Mouse (Mus musculus): ENCODE results near the gene Klhl10. TPM values are rescaled to one million over a fixed set of nuclear protein-coding genes. Genes with fewer than 3 reads are reported as not detected.

The Klhl10 gene
- polyA plus RNA-seq, 1 experiment, result 0.52 TPM

GRCm38 (mm10) chr11:100501321-100501720 lies 59.6 kb downstream of the Klhl10 start:
- no peak for TF ChIP-seq POLR2A (IDR thresholded peaks at IDR 0.05; ENCODE audit: extremely low read depth, insufficient read depth, low read length)
- TF ChIP-seq CTCF (IDR thresholded peaks at IDR 0.05; ENCODE audit: extremely low read depth, insufficient read depth, low read length), result no peak
- no peak overlapping the region for H3K27ac ChIP-seq (ENCODE audit: insufficient read depth, low read length)
- H3K4me3 ChIP-seq (ENCODE audit: insufficient read depth, low read length), result no peak overlapping the region
- no peaks in the 10 kb centered on the region for H3K4me1 ChIP-seq (ENCODE audit: control insufficient read depth, insufficient read depth, low read length)

- Histone ChIP-seq H3K4me3 (ENCODE audit: insufficient read depth, low read length) (no peak overlapping the region), H3K4me1 (ENCODE audit: control insufficient read depth, insufficient read depth, low read length) (no peaks in the 10 kb centered on the region), H3K27ac (ENCODE audit: insufficient read depth, low read length) (no peak overlapping the region)
- TF ChIP-seq POLR2A (IDR thresholded peaks at IDR 0.05; ENCODE audit: extremely low read depth, insufficient read depth, low read length) (no peak), CTCF (IDR thresholded peaks at IDR 0.05; ENCODE audit: extremely low read depth, insufficient read depth, low read length) (no peak)
Observed at GRCm38 (mm10) chr11:100504990-100505660, 63.4 kb downstream of the Klhl10 start.

DNA sequence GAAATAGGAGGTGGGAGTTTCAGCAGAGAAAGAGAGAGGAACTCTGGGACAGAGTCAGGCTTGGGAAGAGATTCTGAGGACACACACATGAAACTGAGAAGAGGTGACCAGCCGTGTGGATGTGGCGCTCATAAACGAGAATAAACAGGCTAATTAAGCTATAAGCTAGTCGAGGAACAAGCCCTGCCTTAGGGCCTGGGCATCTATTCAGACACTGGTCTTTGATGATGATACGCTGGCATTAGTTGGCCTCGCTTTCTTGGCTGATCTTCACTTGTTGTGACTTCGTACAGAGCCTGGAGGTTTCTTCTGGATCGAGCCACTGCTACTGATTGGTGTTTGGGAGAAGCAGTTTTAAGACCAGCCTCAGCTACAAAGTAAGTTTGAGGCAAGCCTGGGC lies 64.3 kb downstream of the Klhl10 start:
- H3K4me3 ChIP-seq (ENCODE audit: insufficient read depth, low read length), result no peak overlapping the region
- H3K4me1 ChIP-seq (ENCODE audit: control insufficient read depth, insufficient read depth, low read length), result no peaks in the 10 kb centered on the region
- no peak for TF ChIP-seq CTCF (IDR thresholded peaks at IDR 0.05; ENCODE audit: extremely low read depth, insufficient read depth, low read length)
- TF ChIP-seq POLR2A (IDR thresholded peaks at IDR 0.05; ENCODE audit: extremely low read depth, insufficient read depth, low read length), result no peak
- no peak overlapping the region for H3K27ac ChIP-seq (ENCODE audit: insufficient read depth, low read length)

Other genes with a start within 250 kb of the Klhl10 start
- 4.7 and 6.4 TPM in 2 replicates for gene Krt9, start 248.7 kb upstream of the Klhl10 start, polyA plus RNA-seq (2012; rRNA removed)
- gene Krt14, start 234.4 kb upstream of the Klhl10 start, polyA plus RNA-seq (2012; rRNA removed), result not detected in 2 replicates
- gene Krt16, start 193.0 kb upstream of the Klhl10 start, polyA plus RNA-seq (2012; rRNA removed), result not detected in 2 replicates
- gene Krt17, start 180.9 kb upstream of the Klhl10 start, polyA plus RNA-seq (2012; rRNA removed), result 0.13 and 0.15 TPM in 2 replicates
- not detected in 2 replicates for gene Krt42, start 172.0 kb upstream of the Klhl10 start, polyA plus RNA-seq (2012; rRNA removed)
- 534 and 549 TPM in 2 replicates for gene Eif1, start 122.0 kb upstream of the Klhl10 start, polyA plus RNA-seq (2012; rRNA removed)
- 0.33 TPM in 1 of 2 replicates, not detected in the other for gene Gast, start 107.5 kb upstream of the Klhl10 start, polyA plus RNA-seq (2012; rRNA removed)
- 76.5 and 83.3 TPM in 2 replicates for gene Hap1, start 85.8 kb upstream of the Klhl10 start, polyA plus RNA-seq (2012; rRNA removed)
- gene Jup, start 44.2 kb upstream of the Klhl10 start, polyA plus RNA-seq (2012; rRNA removed), result 40.9 and 48.2 TPM in 2 replicates
- gene P3h4, start 27.1 kb upstream of the Klhl10 start, polyA plus RNA-seq (2012; rRNA removed), result 14.4 and 15.3 TPM in 2 replicates
- gene Fkbp10, start 26.2 kb upstream of the Klhl10 start, polyA plus RNA-seq (2012; rRNA removed), result 8.0 and 9.6 TPM in 2 replicates
- 70.9 and 73.6 TPM in 2 replicates for gene Nt5c3b, start 109 bp upstream of the Klhl10 start, polyA plus RNA-seq (2012; rRNA removed)
- 13.8 TPM in 2 replicates for gene Klhl11, start 30.8 kb downstream of the Klhl10 start, polyA plus RNA-seq (2012; rRNA removed)
- gene Acly, start 86.1 kb downstream of the Klhl10 start, polyA plus RNA-seq (2012; rRNA removed), result 87.1 and 94.6 TPM in 2 replicates
- gene Ttc25, start 103.7 kb downstream of the Klhl10 start, polyA plus RNA-seq (2012; rRNA removed), result 1.8 and 2.0 TPM in 2 replicates
- 396 and 492 TPM in 2 replicates for gene Cnp, start 133.0 kb downstream of the Klhl10 start, polyA plus RNA-seq (2012; rRNA removed)
- gene Nkiras2, start 177.3 kb downstream of the Klhl10 start, polyA plus RNA-seq (2012; rRNA removed), result 19.6 and 20.9 TPM in 2 replicates
- gene Dnajc7, start 178.3 kb downstream of the Klhl10 start, polyA plus RNA-seq (2012; rRNA removed), result 165 and 175 TPM in 2 replicates

Data from cortical plate, adult 2 months (tissue).